Mouse (Mus musculus) urinary bladder, adult 18-20 months (tissue): ENCODE measurements at regions not wholly inside any gene's neighbourhood (a gene's known extent, or its start where the extent isn't known, plus 50 kb on each side); places are given as distances from the start of the nearest gene placed in this dataset.

Experiments
- DNase-seq, 2 experiments: peaks; one replicate each; pipeline ENCODE4 v3.0.0; 2022; ENCODE audit warnings: low spot score in 2 of 2, mixed read lengths in 2 of 2

DNA sequence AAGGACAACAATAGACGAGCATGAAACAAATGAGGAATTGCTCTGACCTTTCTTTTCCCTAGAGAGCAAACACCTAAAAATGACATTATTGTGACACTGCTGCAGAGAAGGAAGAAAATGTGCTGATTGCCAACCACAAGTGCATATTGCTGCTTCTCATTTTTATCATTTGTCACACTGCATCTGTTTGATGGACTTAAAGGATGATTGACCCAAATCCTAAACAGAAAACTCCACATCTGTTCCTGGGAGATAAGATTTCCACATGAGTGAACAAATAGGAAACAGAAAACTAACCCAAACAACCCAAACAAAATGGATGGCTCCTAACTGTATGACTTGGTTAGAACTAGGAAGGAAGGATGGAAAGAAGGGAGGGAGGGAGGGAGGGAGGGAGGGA, 118.5 kb downstream of the Ccdc50 start:
- no peak for DNase-seq

DNA sequence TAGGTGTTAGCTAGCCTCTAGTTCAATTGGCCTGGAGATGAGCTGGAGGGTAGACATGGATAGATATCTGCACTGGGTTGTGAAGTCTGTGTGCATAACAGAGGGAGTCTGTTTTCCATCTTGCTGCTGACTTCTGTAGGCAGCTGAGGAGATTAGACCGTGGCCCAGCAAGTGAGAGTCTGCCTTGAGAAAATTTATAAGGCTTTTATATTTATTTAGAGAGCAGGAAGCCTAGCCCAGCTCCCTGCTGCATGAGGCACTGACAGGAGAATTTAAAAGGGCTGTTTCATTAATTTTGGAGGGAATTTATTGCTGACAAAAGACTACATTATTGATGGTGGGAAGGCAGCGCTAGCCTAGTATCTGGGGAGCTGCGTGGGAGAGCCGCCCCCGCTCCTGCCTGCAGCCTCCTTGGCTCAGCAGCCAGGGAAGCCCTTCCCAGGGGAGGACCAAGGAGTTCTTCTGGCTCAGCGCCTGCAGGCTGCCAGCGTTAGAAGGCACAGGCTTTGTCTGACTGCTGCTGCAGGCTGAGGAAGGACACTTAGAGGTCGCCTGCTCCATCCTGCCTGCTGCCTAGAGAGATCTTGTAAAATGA, 135.0 kb downstream of the Ccdc50 start:
- DNase-seq: peak in 1 of 2 experiments; percentile 9

GRCm38 (mm10) chr16:27526669-27527068, 138.0 kb downstream of the Ccdc50 start:
- no peak for DNase-seq

DNA sequence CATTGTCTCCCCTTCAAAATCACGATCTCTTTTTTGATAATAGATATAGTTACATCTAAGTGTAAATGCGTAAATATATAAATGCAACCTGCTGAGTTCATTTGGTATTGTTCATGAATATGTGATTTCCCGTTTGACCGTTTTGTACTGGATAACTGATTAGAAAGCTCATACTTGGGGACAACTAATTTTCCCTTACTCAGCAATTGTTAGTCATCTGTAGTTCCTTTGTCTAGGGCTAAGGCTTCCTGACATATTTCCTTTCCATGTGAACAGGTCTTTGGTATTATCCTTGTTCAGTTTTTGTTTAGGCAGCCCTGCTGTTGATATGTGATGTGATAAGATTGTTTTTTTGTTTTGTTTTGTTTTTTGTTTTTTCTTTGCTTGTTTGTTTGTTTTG, 142.0 kb downstream of the Ccdc50 start:
- no peak for DNase-seq
